Mouse (Mus musculus) kidney, postnatal 25 days (tissue): ENCODE results near the gene Cort.
A peak's percentile ranks its signal among the peaks of the same experiment; 100 is the strongest.
"Not testable (repeated sequence)": the region's sequence is repeated elsewhere in the genome, so short reads cannot be mapped to it uniquely, and the experiment has no call there.

Experiments used
- DNase-seq, 2 experiments: peaks; one replicate each; pipeline ENCODE4 v3.0.0; 2021; ENCODE audit warnings: mixed read lengths in 2 of 2

Cort gene

DNA sequence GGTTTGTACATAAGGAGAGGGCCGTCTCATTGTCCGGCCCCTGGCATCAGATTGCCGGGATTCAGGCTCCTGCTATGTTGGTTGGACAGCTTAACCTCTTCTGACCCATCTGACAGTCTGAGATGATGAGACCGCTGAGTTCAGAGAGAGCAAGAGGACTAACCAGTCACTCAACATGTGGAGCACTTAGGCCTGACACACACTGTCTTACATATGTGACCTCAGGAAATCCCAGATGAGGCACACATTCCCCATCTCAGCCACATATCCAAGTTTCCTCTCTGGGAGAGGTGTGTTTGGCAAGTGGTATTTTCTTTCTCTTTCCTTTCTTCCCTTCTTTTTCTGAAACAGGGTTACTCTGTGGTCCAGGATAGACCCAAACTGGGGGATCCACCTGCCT is 18.6 kb upstream of the Cort start:
- no peak for DNase-seq

DNA sequence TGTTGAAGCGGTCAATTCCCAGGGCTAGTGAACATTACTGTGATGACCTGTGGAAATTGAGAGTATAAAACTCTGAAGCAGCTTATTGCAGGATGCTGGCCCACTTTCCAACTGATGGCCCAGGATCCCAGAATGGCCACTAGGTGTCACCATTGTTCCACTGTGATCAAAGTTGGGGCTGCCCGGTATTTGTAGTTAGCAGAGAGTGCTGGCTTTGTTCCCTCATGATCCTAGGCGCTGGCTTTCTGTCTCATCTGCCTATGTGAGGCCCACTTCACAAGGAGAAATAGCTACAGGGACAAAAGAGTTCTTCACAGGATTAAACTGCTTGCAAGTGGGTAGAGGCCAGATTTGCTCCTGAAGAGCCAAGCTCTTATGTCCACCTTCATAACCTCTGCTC is 17.9 kb upstream of the Cort start:
- DNase-seq: peak; percentile 75 to 84

DNA sequence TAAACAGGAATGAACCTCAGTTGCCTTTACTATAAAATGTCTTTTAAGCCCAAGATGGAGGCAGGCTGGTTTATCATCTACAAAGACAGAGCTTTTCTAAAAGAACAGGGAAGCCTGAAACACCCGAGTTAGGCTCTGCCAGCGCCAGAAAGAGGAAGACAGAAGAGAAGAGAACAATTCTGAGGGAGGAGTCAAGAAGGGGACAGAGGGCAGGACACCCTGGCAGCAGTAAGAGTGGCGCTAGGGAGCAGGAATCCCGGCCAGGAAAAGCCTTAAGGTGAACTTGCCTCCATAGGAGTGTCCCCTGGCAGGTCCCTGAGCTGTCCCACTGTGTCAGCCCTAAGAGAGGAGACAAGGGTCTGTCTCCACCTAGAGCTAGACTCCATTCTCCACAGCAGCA is 17.0 kb upstream of the Cort start:
- no peak for DNase-seq

GRCm38 (mm10) chr4:149138515-149138914 is 12.0 kb upstream of the Cort start:
- no peak for DNase-seq

- DNase-seq: peak; percentile 94 to 95
These were observed 10.6 kb upstream of the Cort start, which contains the start of gene Cenps for GRCm38 (mm10) chr4:149136982-149137770. TSS of gene Cenps (minus strand) at chr4:149137629.

- DNase-seq: no peak
These were observed 9.7 kb upstream of the Cort start for GRCm38 (mm10) chr4:149136116-149136850.

DNA sequence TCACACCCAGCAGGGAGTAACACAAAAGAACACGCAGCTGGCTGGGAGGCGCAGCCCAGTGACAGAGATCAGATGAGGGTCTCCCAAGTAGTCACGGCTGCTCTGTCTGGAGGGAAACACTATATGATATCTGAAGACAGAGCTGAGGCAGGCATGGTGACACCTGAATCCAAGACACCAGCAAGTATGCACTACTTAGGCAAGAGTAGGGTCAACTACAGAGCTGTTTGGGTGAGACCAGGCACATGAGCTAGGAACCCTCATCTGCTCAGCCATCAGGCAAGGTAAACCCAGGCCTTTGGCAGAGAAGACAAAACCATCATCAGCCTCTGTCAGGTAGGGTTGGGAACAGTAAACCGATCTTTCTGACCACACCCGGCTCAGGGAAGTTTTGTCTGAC is 6.8 kb upstream of the Cort start:
- DNase-seq: no peak

- DNase-seq: no peak
These were observed 5.4 kb upstream of the Cort start for GRCm38 (mm10) chr4:149131789-149132565.

- no peak for DNase-seq
These were observed 4.6 kb upstream of the Cort start for GRCm38 (mm10) chr4:149131021-149131752.

DNA sequence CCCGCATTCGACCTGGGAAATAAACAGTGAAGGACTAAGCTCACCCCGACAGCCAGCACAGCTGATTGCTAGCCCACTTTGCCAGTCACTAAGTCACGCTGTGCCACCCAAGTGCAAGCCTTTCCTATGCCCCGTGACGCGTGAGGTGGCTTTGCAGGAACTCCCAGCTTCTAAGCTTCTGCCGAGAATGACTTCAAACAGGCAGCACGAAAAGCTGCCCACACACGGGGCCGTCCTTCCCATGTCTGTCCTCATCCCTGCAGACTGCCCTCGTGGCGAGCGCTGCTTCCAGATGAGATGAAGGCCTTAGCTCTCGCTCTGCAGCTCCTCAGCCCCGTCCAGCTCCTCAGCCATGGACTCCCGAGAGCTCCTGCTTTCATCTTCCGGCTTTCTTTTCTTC is 1.9 kb upstream of the Cort start:
- peak in 1 of 2 experiments; percentile 29 for DNase-seq

GRCm38 (mm10) chr4:149126115-149126509 is 451 bp downstream of the Cort start:
- no peak for DNase-seq

DNA sequence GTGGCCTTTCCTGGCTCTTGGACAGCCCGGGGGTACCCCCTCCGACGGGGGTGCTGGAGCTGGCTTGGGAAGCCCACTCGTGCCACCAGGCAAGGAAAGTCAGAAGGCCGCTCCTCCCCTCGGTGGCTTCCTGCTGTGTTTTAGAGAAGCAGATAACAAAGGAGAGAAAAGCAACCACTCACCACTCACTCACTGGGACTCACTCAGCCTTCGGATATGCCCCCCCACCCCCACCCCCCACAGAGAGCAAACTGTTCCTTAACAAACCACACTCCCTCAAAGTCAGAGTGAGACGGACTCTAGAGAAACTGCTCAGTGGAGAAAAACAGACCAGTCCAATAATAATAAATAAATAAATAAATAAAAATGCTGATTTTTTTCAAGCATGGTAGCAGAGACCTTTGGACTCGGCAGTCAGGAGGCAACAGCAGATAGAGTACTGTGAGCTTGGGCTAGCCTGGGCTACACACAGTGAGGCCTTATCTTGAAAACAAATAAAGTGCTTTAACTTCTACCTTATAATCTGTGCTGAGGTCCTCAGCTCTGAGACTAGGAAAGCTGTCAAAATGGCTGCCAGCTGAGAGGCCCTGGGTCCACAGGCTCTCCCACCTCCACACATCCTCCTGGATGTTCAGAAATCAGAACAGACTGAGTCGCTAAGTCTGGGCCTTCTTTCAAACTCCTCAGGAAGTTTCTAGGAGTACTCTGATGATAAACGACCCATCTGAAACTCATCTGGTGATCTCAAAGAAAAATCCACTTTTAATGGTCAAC is 1.0 kb downstream of the Cort start:
- DNase-seq: peak in 1 of 2 experiments; percentile 20

DNA sequence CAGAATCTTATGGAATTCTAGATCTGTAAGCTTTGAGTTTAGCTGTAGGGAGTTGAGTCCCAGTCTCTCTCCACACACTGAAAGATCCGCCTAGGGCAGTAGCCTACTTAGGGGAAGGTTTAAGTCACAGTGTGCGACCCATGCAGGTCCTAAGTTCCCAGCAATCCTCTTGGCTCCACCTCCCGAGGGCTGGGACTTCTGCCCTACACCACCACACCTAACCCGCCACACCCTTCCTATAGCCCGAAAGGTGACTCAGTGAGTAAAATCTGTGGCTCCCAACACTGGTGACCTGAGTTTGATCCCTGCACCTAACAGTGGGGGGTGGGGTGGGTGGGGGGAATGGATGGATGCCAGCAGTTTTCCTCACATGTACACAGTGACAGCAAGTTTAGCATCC is 3.1 kb downstream of the Cort start:
- no peak for DNase-seq

GRCm38 (mm10) chr4:149119978-149120562 is 6.5 kb downstream of the Cort start:
- not testable (repeated sequence) for DNase-seq

- DNase-seq: peak; percentile 95 to 96
These were observed 22.5 kb downstream of the Cort start, which contains the start of gene Dffa for GRCm38 (mm10) chr4:149103875-149104561. TSS of gene Dffa (plus strand) at chr4:149104146.

DNA sequence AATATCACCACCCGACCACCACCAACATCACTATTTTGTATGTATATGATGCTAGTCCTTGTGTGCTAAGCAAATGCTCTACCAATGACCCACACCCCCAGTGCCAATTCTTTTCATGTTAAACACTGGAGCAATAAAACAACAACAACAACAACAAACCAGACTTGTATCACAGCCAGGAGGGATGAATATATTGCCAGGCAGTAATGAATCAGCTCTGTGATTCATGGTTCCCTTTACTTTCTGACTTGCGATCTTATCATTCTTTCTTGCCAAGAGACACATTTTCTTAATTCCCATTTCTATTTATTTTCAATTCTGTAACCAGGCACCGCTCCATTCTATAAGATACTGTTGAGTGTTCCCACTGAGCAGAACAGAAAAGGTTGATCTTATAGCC is 25.1 kb downstream of the Cort start:
- DNase-seq: no peak

- DNase-seq: not testable (repeated sequence)
These were observed 26.1 kb downstream of the Cort start for GRCm38 (mm10) chr4:149100449-149100848.

- DNase-seq: peak; percentile 94 to 96
These were observed 27.1 kb downstream of the Cort start, which contains the start of gene Pex14 for GRCm38 (mm10) chr4:149099369-149100017. TSS of gene Pex14 (minus strand) at chr4:149099876.

GRCm38 (mm10) chr4:149098571-149098970 is 28.0 kb downstream of the Cort start:
- peak in 1 of 2 experiments; percentile 15 for DNase-seq

GRCm38 (mm10) chr4:149097956-149098355 is 28.6 kb downstream of the Cort start:
- peak in 1 of 2 experiments; percentile 57 for DNase-seq
